Mouse (Mus musculus) neutrophil, adult 83 days (primary cell): ENCODE data around the gene Pcolce2. TPM values are rescaled to one million over a fixed set of nuclear protein-coding genes. Genes with fewer than 3 reads are reported as not detected.

ENCODE experiments used
- total RNA-seq, 2 experiments: library from RNA; stranded (reverse); gene quantifications; one replicate each; pipeline ENCODE4 v1.2.4; 2023

The Pcolce2 gene
- total RNA-seq: not detected

DNA sequence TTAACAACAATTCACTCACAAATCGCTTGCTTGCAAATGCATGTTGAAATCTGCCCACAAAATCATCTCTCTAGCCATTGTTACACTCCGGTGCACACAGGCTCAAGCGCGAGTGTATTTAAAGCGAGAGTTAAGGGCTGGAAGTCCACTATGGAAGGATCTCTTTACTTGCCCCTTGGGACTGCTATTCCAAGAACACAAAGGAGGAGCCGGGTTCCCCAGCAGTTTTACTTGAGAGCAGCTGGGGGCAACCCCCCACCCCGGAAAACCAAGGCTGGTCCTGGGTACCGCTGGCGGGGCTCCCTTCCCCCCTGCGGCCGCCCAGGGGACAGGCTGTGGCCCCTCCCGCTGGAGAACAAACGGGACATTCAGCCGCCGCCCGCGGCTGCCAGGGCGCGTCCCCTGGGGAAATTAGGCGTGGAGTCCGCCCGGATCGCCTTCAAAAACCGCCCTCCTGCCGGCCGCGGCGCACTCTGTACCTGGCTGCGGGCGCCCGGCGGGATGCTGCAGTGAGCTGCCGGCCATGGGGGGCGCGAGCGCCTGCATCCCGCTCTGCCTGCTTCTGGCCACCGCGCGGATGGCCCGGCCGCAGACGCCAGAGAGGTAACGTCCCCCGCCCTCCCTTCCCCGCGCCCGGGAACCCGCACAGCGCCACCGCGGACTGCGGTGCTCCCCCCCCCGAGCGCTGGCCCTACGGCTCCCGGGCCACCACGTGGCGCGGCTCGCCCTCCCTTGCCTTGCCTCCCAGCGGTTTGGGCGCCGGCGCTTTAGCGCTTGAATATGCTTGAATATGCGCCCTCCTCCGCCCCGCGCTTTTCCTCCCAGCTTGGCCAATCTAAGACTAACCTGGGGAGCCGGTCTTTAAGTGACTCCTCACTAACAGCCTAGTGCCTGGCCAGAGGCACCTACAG lies at the start of gene Pcolce2:
Gene Pcolce2, plus strand, starts transcription at position 331 of the 911 bp plus-strand sequence.

Other genes with a start within 250 kb of the Pcolce2 start
- gene Chst2, start 230.9 kb upstream of the Pcolce2 start, total RNA-seq: not detected
- 10 to 100 TPM; 45.3 to 51.1 TPM for gene U2surp, start 125.6 kb upstream of the Pcolce2 start, total RNA-seq
- gene Paqr9, start 77.9 kb upstream of the Pcolce2 start, total RNA-seq: 1 to 10 TPM; 4.1 to 7.3 TPM
- gene Trpc1, start 112.8 kb downstream of the Pcolce2 start, total RNA-seq: under 1 TPM in 1 of 2 experiments, not detected in 1; 0.35 TPM
- under 1 TPM; 0.24 to 0.29 TPM for gene Pls1, start 207.7 kb downstream of the Pcolce2 start, total RNA-seq
- gene Atr, start 220.0 kb downstream of the Pcolce2 start, total RNA-seq: 10 to 100 TPM in 1 of 2 experiments, 1 to 10 TPM in 1; 9.1 to 10.4 TPM